Mouse (Mus musculus) midbrain, embryonic 11.5 days (tissue): ENCODE measurements around the gene 2810408A11Rik. TPM values are rescaled to one million over a fixed set of nuclear protein-coding genes. Genes with fewer than 3 reads are reported as not detected.
A peak's percentile ranks its signal among the peaks of the same experiment; 100 is the strongest.

ENCODE experiments used
- ATAC-seq: fragments of 200-750 bp; cut with Nextera tagmentation; 2 replicates; pipeline ENCODE4 v1.8.0; 2017; ENCODE audit warnings: moderate TSS enrichment, moderate library complexity; ENCODE audit not compliant: low FRiP score
- DNase-seq: peaks from one replicate; pipeline ENCODE4 v3.0.0; 2015; ENCODE audit warnings: low spot score; ENCODE audit errors: missing footprints
- H3K27ac ChIP-seq: fragments of 300-500 bp; sonication (generic); 2 replicates; pipeline ENCODE4 v1.5.1; 2014; ENCODE audit warnings: low read depth, low read length
- H3K27me3 ChIP-seq: fragments of 300-500 bp; sonication (generic); 2 replicates; pipeline ENCODE4 v1.6.1; 2014; ENCODE audit warnings: mild to moderate bottlenecking, low read length, moderate library complexity, mixed read lengths; ENCODE audit not compliant: control insufficient read depth, insufficient read depth
- H3K36me3 ChIP-seq: fragments of 300-500 bp; sonication (generic); 2 replicates; pipeline ENCODE4 v1.6.1; 2014; ENCODE audit warnings: mild to moderate bottlenecking, low read length, moderate library complexity, mixed read lengths; ENCODE audit not compliant: control insufficient read depth, insufficient read depth
- H3K4me1 ChIP-seq: fragments of 300-500 bp; sonication (generic); 2 replicates; pipeline ENCODE4 v1.6.1; 2014; ENCODE audit warnings: low read length; ENCODE audit not compliant: control insufficient read depth, insufficient read depth
- H3K4me2 ChIP-seq: fragments of 300-500 bp; sonication (generic); 2 replicates; pipeline ENCODE4 v1.6.1; 2014; ENCODE audit warnings: mild to moderate bottlenecking, moderate library complexity
- H3K4me3 ChIP-seq: fragments of 300-500 bp; sonication (generic); 2 replicates; pipeline ENCODE4 v1.5.1; 2014; ENCODE audit warnings: low read depth, low read length
- H3K9ac ChIP-seq: fragments of 300-500 bp; sonication (generic); 2 replicates; pipeline ENCODE4 v1.6.1; 2014; ENCODE audit warnings: low read length
- H3K9me3 ChIP-seq: fragments of 300-500 bp; sonication (generic); 2 replicates; pipeline ENCODE4 v1.6.1; 2016; ENCODE audit warnings: low read length; ENCODE audit not compliant: control insufficient read depth
- WGBS: fragments of 180-500 bp; shearing (Covaris S2); extraction: QIAGEN DNeasy Blood & Tissue Kit; methylation state at CpG from one replicate; pipeline ENCODE4 v1.1.7; 2014; 5-methylcytosine and 5-hydroxymethylcytosine counted together
- polyA plus RNA-seq: library from polyadenylated mRNA; unstranded; fragments of >200 nt; fragmentation: Nextera tagmentation; extraction: Ambion mirVana; gene quantifications from 2 replicates; pipeline ENCODE4 v1.2.1, GENCODE M21; 2014

2810408A11Rik gene
- polyA plus RNA-seq, 1 experiment from 2014 or later, result 17.8 TPM

DNA sequence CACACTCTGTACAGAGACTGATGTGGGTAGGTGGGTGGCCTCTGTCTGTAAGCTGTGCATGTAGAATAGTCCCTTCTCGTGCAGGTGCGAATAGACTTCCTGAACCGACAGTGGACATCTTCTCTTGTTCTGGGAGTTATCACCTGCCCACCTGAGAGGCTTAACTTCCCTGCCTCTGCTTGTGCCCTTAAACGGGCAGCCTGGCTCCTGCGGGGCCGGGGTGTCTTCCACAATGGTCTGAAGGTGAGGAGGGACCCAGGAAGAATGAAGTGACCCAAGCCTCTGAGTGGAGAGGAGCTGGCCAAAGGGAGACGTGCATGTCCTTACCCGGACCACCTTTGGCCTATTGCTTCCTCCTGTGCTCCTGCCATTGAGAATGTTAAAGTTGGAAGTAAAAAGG is 9.4 kb upstream of the 2810408A11Rik start:
- ATAC-seq, result no peak
- 96% methylated on average over 8 of the region's 8 CpGs for WGBS
- Histone ChIP-seq H3K27me3 (no peaks in the 10 kb centered on the region), H3K4me2 (no peak overlapping the region), H3K4me3 (no peak overlapping the region), H3K9ac (no peak overlapping the region), H3K27ac (no peak overlapping the region), H3K4me1 (peaks cover 14% of the 10 kb centered on the region), H3K36me3 (peaks cover 60% of the 10 kb centered on the region), H3K9me3 (no peaks in the 10 kb centered on the region)
- DNase-seq, result no peak

DNA sequence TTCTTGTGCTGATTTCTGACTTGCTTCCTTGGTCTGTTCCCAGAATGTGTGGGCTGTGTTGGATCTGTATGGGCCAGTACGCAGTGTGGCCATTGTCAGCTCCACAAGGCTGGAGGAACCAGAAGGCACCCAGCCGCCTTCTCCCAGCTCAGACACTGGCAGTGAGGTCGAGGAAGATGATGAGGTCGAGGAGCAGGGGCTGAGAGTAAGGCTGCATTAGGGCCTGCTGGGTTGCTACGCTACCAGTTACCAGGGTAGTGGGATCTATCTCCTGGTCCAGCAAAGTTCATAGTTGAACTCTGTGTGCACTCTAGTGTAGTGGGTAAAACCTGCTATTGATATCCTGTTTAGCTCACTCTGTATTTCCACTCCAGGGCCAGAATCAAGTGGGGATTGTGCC is 8.4 kb upstream of the 2810408A11Rik start:
- Histone ChIP-seq H3K27me3 (no peaks in the 10 kb centered on the region), H3K4me3 (no peak overlapping the region), H3K9ac (no peak overlapping the region), H3K4me2 (no peak overlapping the region), H3K36me3 (peaks cover 64% of the 10 kb centered on the region), H3K4me1 (peaks cover 6% of the 10 kb centered on the region), H3K27ac (no peak overlapping the region), H3K9me3 (no peaks in the 10 kb centered on the region)
- 93% methylated on average over 5 of the region's 5 CpGs for WGBS
- ATAC-seq (no peak), DNase-seq (no peak)

DNA sequence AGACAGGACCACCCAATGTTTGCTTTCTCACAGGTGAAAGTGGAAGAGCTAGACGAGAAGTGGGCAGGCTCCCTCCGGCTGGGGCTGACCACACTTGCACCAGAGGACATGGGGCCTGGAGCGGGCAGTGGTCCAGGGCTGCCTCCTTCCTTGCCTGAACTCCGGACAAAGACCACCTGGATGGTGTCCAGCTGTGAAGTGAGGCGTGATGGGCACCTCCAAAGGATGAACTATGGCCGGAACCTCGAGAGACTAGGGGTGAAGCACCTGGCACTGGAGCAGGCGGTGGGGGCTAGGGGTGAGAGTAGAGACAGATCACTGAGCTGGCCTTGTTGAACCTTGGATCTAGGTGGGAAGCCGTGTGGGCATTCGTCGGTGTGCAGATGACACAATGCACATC is 7.9 kb upstream of the 2810408A11Rik start:
- no peak overlapping the region for H3K9ac ChIP-seq
- no peak overlapping the region for H3K4me3 ChIP-seq
- no peaks in the 10 kb centered on the region for H3K9me3 ChIP-seq
- no peak for DNase-seq
- WGBS, result 95% methylated on average over 11 of the region's 11 CpGs
- ATAC-seq, result no peak
- no peak overlapping the region for H3K27ac ChIP-seq
- peaks cover 66% of the 10 kb centered on the region for H3K36me3 ChIP-seq
- H3K4me1 ChIP-seq, result peaks cover 6% of the 10 kb centered on the region
- no peak overlapping the region for H3K4me2 ChIP-seq
- no peaks in the 10 kb centered on the region for H3K27me3 ChIP-seq

DNA sequence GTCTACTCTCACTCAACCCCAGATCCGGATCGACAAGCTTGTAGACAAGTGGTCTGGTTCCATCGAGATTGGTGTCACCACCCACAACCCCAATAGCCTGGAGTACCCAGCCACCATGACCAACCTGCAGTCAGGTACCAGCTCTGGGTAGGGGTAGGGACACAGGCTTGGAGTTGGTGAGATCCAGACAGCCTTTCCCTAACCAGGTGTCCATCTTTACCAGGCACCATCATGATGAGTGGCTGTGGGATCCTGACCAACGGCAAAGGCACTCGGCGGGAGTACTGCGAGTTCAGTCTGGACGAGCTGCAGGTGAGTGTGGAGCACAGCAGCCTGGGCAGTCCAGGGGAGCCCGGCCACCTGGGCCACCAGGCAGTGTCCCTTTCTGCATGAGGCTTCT is 3.5 kb upstream of the 2810408A11Rik start:
- DNase-seq (no peak), ATAC-seq (no peak)
- Histone ChIP-seq H3K27me3 (no peaks in the 10 kb centered on the region), H3K4me3 (no peak overlapping the region), H3K36me3 (peaks cover 36% of the 10 kb centered on the region), H3K9ac (no peak overlapping the region), H3K4me2 (no peak overlapping the region), H3K27ac (no peak overlapping the region), H3K9me3 (no peaks in the 10 kb centered on the region), H3K4me1 (peaks cover 20% of the 10 kb centered on the region)
- 96% methylated on average over 9 of the region's 9 CpGs for WGBS

DNA sequence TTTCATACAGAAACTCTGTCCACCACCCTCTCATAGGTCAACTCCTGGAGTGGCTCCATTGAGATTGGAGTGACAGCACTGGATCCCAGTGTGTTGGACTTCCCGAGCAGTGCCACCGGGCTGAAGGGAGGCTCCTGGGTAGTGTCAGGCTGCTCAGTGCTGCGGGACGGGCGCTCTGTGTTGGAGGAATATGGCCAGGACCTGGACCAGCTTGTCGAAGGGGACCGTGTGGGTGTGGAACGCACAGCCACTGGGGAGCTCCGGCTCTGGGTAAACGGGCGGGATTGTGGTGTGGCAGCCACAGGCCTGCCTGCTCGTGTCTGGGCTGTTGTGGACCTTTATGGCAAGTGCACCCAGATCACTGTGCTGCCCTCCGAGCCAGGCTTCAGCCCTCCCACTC is 2.2 kb upstream of the 2810408A11Rik start:
- Histone ChIP-seq H3K9ac (0 out of 2 replicates have a peak overlapping the region, but pooled peaks have one; percentile 95), H3K4me2 (peak overlapping the region; percentile 99), H3K4me1 (peaks cover 22% of the 10 kb centered on the region), H3K27me3 (no peaks in the 10 kb centered on the region), H3K4me3 (peak overlapping the region; percentile 98; the same call in 1 of the 2 replicates), H3K36me3 (peaks cover 26% of the 10 kb centered on the region), H3K27ac (no peak overlapping the region), H3K9me3 (no peaks in the 10 kb centered on the region)
- DNase-seq, result no peak
- no peak for ATAC-seq
- 90% methylated on average over 13 of the region's 13 CpGs for WGBS

DNA sequence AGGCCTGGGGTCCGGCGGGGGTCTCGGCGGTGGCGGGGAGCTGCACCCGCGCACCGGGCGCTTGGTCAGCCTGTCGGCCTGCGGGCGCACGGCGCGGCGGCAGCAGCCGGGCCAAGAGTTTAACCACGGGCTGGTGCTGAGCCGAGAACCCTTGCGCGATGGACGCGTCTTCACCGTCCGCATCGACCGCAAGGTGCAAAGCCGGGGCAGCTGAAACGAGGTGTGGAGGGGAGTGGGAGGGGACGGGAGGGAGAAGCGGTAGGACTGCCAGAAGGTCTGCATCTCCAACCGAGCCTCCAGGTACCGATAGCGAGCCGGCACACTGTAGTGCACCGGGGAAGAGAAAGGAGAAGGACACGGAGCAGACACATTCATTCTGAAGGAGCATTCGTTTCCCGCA is 1.2 kb upstream of the 2810408A11Rik start:
- WGBS, result under 1% methylated on average over 38 of the region's 39 CpGs
- DNase-seq (peak; percentile 93), ATAC-seq (no peak)
- Histone ChIP-seq H3K4me2 (peak overlapping the region; percentile 99), H3K9me3 (no peaks in the 10 kb centered on the region), H3K4me3 (peak overlapping the region; percentile 98), H3K36me3 (peaks cover 18% of the 10 kb centered on the region), H3K9ac (peak overlapping the region; percentile 95), H3K4me1 (peaks cover 22% of the 10 kb centered on the region), H3K27me3 (no peaks in the 10 kb centered on the region), H3K27ac (peak overlapping the region; percentile 86)

DNA sequence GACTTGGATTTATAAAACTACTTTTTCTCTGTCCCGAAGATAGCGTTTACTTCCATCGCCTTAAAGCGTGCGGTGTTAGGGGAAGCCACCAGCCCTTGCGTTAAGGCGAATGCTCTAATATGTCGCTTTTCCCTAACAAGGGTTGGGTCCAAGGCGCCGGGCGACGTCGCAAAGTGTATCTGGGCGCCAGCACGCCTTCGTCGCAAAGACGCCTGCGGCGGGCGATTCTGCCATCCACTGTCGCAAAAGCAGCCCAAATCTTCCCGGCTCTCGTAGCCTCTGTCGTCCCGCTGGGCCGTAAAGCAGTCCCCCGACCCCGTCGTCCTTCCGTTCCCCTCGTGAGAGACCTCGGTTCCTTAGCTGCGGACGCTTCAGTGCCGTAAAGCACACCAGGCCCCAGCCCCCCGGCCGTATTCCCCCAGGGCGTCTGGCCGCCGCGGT is 639 bp upstream of the 2810408A11Rik start:
- peak overlapping the region; percentile 95 for H3K9ac ChIP-seq
- ATAC-seq (peak; percentile 80), DNase-seq (peak; percentile 99)
- no peaks in the 10 kb centered on the region for H3K9me3 ChIP-seq
- peak overlapping the region; percentile 99 for H3K4me2 ChIP-seq
- peak overlapping the region; percentile 98 for H3K4me3 ChIP-seq
- H3K36me3 ChIP-seq, result peaks cover 17% of the 10 kb centered on the region
- WGBS, result under 1% methylated on average over 42 of the region's 42 CpGs
- no peaks in the 10 kb centered on the region for H3K27me3 ChIP-seq
- H3K27ac ChIP-seq, result peak overlapping the region; percentile 86
- peaks cover 22% of the 10 kb centered on the region for H3K4me1 ChIP-seq

DNA sequence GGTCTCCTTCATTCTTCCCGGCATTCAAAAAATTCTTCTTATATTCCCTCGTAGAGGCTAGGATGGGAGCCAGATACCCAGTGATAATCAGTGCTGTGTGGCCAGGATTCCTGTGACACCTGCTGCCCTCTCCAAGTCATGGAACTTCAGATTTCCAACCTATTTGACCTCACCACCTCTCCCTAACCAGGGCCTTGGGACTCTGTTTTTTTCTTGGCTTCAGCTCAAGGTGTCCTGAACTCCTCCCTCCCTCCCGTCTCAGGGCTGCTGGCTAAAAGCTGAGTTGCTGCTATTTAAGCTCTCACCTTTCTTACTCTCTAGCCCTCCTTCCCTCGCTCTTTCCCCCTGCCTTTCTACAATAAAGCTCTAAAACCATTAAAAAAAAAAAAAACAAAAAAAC is 917 bp downstream of the 2810408A11Rik start:
- H3K36me3 ChIP-seq, result peaks cover 7% of the 10 kb centered on the region; the same call in 1 of the 2 replicates
- no peaks in the 10 kb centered on the region for H3K27me3 ChIP-seq
- no peak for ATAC-seq
- peak; percentile 84 for DNase-seq
- WGBS, result 29% methylated on average over 4 of the region's 4 CpGs
- no peaks in the 10 kb centered on the region for H3K9me3 ChIP-seq
- H3K4me1 ChIP-seq, result peaks cover 22% of the 10 kb centered on the region
- H3K4me3 ChIP-seq, result peak overlapping the region; percentile 98
- H3K27ac ChIP-seq, result no peak overlapping the region; the same call in 1 of the 2 replicates
- peak overlapping the region; percentile 95 for H3K9ac ChIP-seq
- H3K4me2 ChIP-seq, result peak overlapping the region; percentile 99

DNA sequence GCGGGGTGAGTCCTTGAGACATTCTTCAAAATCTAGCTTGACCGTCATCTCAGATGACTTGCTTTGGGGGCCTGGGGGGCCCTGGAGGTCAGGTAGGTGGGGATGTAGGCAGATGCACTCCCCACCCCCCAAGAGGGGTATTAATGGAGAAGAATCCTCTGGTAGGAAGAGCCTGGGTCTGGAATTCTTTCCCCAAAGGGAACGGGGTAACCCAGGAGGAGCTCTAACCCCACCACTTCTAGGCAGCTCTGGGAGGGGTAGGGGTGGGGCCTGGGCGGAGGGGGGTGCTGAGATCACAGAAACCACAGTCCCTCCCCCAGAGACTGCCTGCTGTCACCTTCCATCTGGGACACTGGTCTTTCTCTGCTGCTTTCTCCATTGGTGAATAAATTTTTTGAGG is 5.5 kb downstream of the 2810408A11Rik start, which contains the start of gene Acap1:
Gene Acap1, minus strand, starts transcription at position 249 of the 400 bp plus-strand sequence.
- H3K36me3 ChIP-seq, result no peaks in the 10 kb centered on the region
- no peak within 1 kb of the TSS for H3K4me3 ChIP-seq
- H3K4me1 ChIP-seq, result peaks cover 9% of the 10 kb centered on the region
- DNase-seq (no peak), ATAC-seq (no peak)
- no peak within 1 kb of the TSS for H3K9ac ChIP-seq
- no peaks in the 10 kb centered on the region for H3K9me3 ChIP-seq
- no peak within 1 kb of the TSS for H3K4me2 ChIP-seq
- no peak within 1 kb of the TSS for H3K27ac ChIP-seq
- no peaks in the 10 kb centered on the region for H3K27me3 ChIP-seq
- 73% methylated on average over 4 of the region's 4 CpGs for WGBS
